Mouse (Mus musculus): ENCODE results near the gene Klb. TPM values are rescaled to one million over a fixed set of nuclear protein-coding genes. Genes with fewer than 3 reads are reported as not detected.

Klb gene
- polyA plus RNA-seq, 1 experiment from 2014 or later = 8.7 TPM

GRCm38 (mm10) chr5:65420822-65421221 lies 72.7 kb downstream of the Klb start:
- WGBS (ENCODE audit: insufficient replicate concordance) = 24% methylated on average over 6 of the region's 6 CpGs
- Histone ChIP-seq H3K27ac (no peak overlapping the region), H3K36me3 (peaks cover 6% of the 10 kb centered on the region), H3K27me3 (no peaks in the 10 kb centered on the region), H3K4me2 (no peak overlapping the region), H3K9ac (no peak overlapping the region), H3K4me1 (replicated peaks) (peaks cover 27% of the 10 kb centered on the region), H3K9me3 (replicated peaks) (no peaks in the 10 kb centered on the region), H3K4me3 (replicated peaks) (no peak overlapping the region)
- ATAC-seq (ENCODE audit: low read depth) (peak; percentile 52), DNase-seq (no peak)

- 84% methylated on average over 8 of the region's 8 CpGs for WGBS (ENCODE audit: insufficient replicate concordance)
- Histone ChIP-seq H3K4me2 (no peak overlapping the region), H3K27ac (no peak overlapping the region), H3K4me1 (replicated peaks) (peaks cover 19% of the 10 kb centered on the region), H3K36me3 (peaks cover 6% of the 10 kb centered on the region), H3K9me3 (replicated peaks) (no peaks in the 10 kb centered on the region), H3K27me3 (no peaks in the 10 kb centered on the region), H3K4me3 (replicated peaks) (no peak overlapping the region), H3K9ac (no peak overlapping the region)
- DNase-seq = no peak
- ATAC-seq (ENCODE audit: low read depth) = no peak
Measured at GRCm38 (mm10) chr5:65422803-65423202, 74.7 kb downstream of the Klb start.

GRCm38 (mm10) chr5:65424215-65424614 lies 76.1 kb downstream of the Klb start:
- H3K4me2 ChIP-seq = no peak overlapping the region
- no peak overlapping the region for H3K9ac ChIP-seq
- no peak overlapping the region for H3K27ac ChIP-seq
- peaks cover 24% of the 10 kb centered on the region for H3K4me1 ChIP-seq (replicated peaks)
- WGBS (ENCODE audit: insufficient replicate concordance) = 44% methylated on average over 6 of the region's 6 CpGs
- peaks cover 3% of the 10 kb centered on the region; the same call in 1 of the 2 replicates for H3K36me3 ChIP-seq
- DNase-seq = no peak
- no peaks in the 10 kb centered on the region for H3K9me3 ChIP-seq (replicated peaks)
- H3K27me3 ChIP-seq = no peaks in the 10 kb centered on the region
- no peak for ATAC-seq (ENCODE audit: low read depth)
- no peak overlapping the region for H3K4me3 ChIP-seq (replicated peaks)

- H3K4me3 ChIP-seq (replicated peaks) = no peak overlapping the region
- peaks cover 21% of the 10 kb centered on the region for H3K4me1 ChIP-seq (replicated peaks)
- H3K4me2 ChIP-seq = no peak overlapping the region
- H3K9ac ChIP-seq = no peak overlapping the region
- DNase-seq = no peak
- no peaks in the 10 kb centered on the region for H3K9me3 ChIP-seq (replicated peaks)
- ATAC-seq (ENCODE audit: low read depth) = no peak
- no peaks in the 10 kb centered on the region for H3K27me3 ChIP-seq
- H3K27ac ChIP-seq = no peak overlapping the region
- peaks cover 3% of the 10 kb centered on the region; the same call in 1 of the 2 replicates for H3K36me3 ChIP-seq
- WGBS (ENCODE audit: insufficient replicate concordance) = 67% methylated on average over 5 of the region's 5 CpGs
Measured at GRCm38 (mm10) chr5:65425251-65425650, 77.1 kb downstream of the Klb start.

GRCm38 (mm10) chr5:65428321-65428720 lies 80.2 kb downstream of the Klb start:
- Histone ChIP-seq H3K4me2 (no peak overlapping the region), H3K9me3 (replicated peaks) (no peaks in the 10 kb centered on the region), H3K27me3 (no peaks in the 10 kb centered on the region), H3K27ac (no peak overlapping the region), H3K36me3 (0 out of 2 replicates have a peak, but pooled peaks cover 3% of the 10 kb centered on the region), H3K4me1 (replicated peaks) (peaks cover 12% of the 10 kb centered on the region; the same call in 1 of the 2 replicates), H3K4me3 (replicated peaks) (no peak overlapping the region), H3K9ac (no peak overlapping the region)
- DNase-seq = no peak
- WGBS (ENCODE audit: insufficient replicate concordance) = 36% methylated on average over 4 of the region's 4 CpGs
- ATAC-seq (ENCODE audit: low read depth) = no peak

- Histone ChIP-seq H3K4me1 (replicated peaks) (peaks cover 9% of the 10 kb centered on the region), H3K4me3 (replicated peaks) (no peak overlapping the region), H3K27ac (no peak overlapping the region), H3K36me3 (0 out of 2 replicates have a peak, but pooled peaks cover 3% of the 10 kb centered on the region), H3K27me3 (no peaks in the 10 kb centered on the region), H3K4me2 (no peak overlapping the region), H3K9ac (no peak overlapping the region), H3K9me3 (replicated peaks) (no peaks in the 10 kb centered on the region)
- ATAC-seq (ENCODE audit: low read depth) (no peak), DNase-seq (no peak)
- 71% methylated on average over 5 of the region's 5 CpGs for WGBS (ENCODE audit: insufficient replicate concordance)
Measured at GRCm38 (mm10) chr5:65429441-65429840, 81.3 kb downstream of the Klb start.

Other genes with a start within 250 kb of the Klb start
- gene Klhl5, start 240.8 kb upstream of the Klb start, polyA plus RNA-seq (2015; fragmentation: Nextera tagmentation; extraction: Ambion mirVana) = 3.9 and 4.4 TPM in 2 replicates
- 0.61 and 1.2 TPM in 2 replicates for gene Wdr19, start 148.6 kb upstream of the Klb start, polyA plus RNA-seq (2015; fragmentation: Nextera tagmentation; extraction: Ambion mirVana)
- 52.0 and 62.8 TPM in 2 replicates for gene Rfc1, start 12.6 kb upstream of the Klb start, polyA plus RNA-seq (2015; fragmentation: Nextera tagmentation; extraction: Ambion mirVana)
- gene Rpl9, start 43.1 kb downstream of the Klb start, polyA plus RNA-seq (2015; fragmentation: Nextera tagmentation; extraction: Ambion mirVana) = 731 and 782 TPM in 2 replicates
- gene Lias, start 43.2 kb downstream of the Klb start, polyA plus RNA-seq (2015; fragmentation: Nextera tagmentation; extraction: Ambion mirVana) = 48.6 and 53.2 TPM in 2 replicates
- gene Ugdh, start 87.6 kb downstream of the Klb start, polyA plus RNA-seq (2015; fragmentation: Nextera tagmentation; extraction: Ambion mirVana) = 16.7 and 19.0 TPM in 2 replicates
- 1.0 TPM in 1 of 2 replicates, not detected in the other for gene Gm43552, start 144.5 kb downstream of the Klb start, polyA plus RNA-seq (2015; fragmentation: Nextera tagmentation; extraction: Ambion mirVana)
- 34.9 and 39.6 TPM in 2 replicates for gene Smim14, start 188.9 kb downstream of the Klb start, polyA plus RNA-seq (2015; fragmentation: Nextera tagmentation; extraction: Ambion mirVana)
- 116 and 132 TPM in 2 replicates for gene Ube2k, start 188.9 kb downstream of the Klb start, polyA plus RNA-seq (2015; fragmentation: Nextera tagmentation; extraction: Ambion mirVana)